Mouse (Mus musculus) G1E-ER4 (cell line): ENCODE results near the gene Ccdc125. TPM values are rescaled to one million over a fixed set of nuclear protein-coding genes. Genes with fewer than 3 reads are reported as not detected.

Experiments used
- GATA1 ChIP-seq: IDR thresholded peaks from one replicate; pipeline ENCODE4 v1.8.0; 2012; ENCODE audit warnings: low read length, inconsistent platforms
- polyA plus RNA-seq: library from polyadenylated mRNA; stranded (reverse); fragments of >175 nt; gene quantifications from 2 replicates; pipeline ENCODE4 v1.2.3, GENCODE M21; 2012

The Ccdc125 gene
- polyA plus RNA-seq, 1 experiment: not detected

- TF ChIP-seq GATA1: no peak
These were observed 14.8 kb downstream of the Ccdc125 start for GRCm38 (mm10) chr13:100684355-100684754.

- no peak for TF ChIP-seq GATA1
These were observed 18.0 kb downstream of the Ccdc125 start for GRCm38 (mm10) chr13:100687513-100687912.

GRCm38 (mm10) chr13:100697541-100697940 lies 28.0 kb downstream of the Ccdc125 start:
- TF ChIP-seq GATA1: no peak

DNA sequence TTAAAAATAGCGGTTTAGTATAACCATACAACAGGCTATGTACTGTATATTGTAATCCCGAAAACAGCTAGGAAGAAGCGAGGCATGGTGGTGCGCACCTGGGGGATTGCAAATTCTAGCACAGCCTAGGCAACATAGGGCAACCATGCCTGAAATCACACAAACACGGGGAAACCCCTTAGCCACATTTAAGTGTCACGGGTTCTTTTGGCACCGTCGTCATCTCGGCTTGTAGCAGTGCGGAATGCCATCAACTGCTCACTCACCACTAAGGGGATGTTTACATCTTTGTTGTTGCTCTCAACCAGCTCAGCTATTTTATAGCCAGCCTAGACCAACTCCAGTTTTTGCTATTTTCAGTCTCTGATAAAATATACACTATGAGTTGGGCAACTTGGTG lies 29.3 kb downstream of the Ccdc125 start:
- no peak for TF ChIP-seq GATA1

DNA sequence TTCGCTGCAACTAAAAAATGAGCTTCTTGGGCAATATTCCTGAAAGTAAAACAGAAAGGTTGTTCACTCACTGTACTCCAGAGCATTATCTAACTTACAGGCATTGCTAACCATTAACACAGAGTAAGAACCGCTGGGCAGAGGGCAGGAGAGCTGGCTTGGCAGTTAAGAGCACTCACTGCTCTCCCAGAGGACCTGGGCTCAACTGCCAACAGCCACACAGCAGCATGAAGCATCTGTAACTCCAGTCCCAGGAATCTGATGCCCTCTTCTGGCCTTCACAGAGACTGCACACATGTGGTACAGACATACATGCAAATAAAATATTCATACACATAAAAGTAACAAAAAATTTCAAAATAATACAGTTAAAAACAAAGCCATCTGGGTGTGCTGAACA lies 34.0 kb downstream of the Ccdc125 start:
- TF ChIP-seq GATA1: no peak

DNA sequence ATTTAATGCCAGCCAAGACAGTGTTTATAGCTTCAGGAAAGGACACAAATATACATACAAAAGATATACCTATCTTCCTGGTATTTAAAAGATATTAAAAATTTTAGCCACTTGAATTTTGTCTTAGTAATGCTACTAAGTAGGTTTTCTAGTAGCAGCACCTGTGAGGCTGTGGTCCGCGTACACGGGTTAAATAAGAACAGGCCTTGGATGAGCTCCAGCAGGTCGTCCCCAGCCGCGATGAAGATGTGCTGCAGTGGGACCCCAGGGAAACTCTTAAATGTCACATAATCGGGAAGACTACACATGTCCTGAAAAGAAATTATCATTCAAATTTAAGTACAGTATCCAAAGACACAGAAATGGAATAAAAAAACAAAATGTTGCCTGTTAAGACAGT lies 36.7 kb downstream of the Ccdc125 start:
- TF ChIP-seq GATA1: no peak

- no peak for TF ChIP-seq GATA1
These were observed 46.0 kb downstream of the Ccdc125 start for GRCm38 (mm10) chr13:100715467-100715866.

- no peak for TF ChIP-seq GATA1
These were observed 52.1 kb downstream of the Ccdc125 start for GRCm38 (mm10) chr13:100721656-100722055.

DNA sequence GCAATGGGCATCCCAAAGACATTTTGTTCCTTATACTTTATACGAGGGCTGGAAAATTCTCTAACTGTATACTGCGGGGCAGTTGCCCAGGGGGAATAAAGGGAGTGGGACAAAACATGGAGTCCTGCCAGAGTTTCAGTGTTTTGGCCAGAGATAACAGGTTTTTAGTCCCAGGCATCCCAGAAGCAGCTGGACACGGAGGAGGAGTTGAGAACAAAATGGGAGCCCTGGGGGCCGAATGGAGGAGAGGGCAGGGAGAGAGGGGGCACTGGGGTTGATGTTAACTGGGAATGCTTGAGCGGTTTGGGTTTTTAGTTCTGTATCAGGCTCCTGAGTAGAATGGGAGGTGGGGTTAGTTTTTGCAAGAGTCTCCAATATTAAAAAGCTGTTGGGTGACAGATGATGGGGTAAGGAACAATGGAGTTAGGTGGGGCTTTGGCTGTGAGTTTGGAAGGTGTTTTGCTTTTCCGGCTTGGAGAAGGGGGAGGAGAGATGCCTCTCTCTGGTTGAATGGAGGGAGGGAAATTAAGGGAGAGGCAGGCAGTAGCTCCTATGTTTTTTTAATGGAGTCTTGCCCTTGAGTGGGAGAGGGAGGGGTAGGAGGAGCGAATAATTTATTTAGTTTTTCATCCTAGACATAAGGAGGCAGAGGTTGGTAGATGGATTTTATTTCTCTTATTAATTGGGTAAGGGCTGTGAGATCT lies 54.7 kb downstream of the Ccdc125 start:
- TF ChIP-seq GATA1: no peak

- TF ChIP-seq GATA1: no peak
These were observed 55.7 kb downstream of the Ccdc125 start for GRCm38 (mm10) chr13:100725194-100725593.

DNA sequence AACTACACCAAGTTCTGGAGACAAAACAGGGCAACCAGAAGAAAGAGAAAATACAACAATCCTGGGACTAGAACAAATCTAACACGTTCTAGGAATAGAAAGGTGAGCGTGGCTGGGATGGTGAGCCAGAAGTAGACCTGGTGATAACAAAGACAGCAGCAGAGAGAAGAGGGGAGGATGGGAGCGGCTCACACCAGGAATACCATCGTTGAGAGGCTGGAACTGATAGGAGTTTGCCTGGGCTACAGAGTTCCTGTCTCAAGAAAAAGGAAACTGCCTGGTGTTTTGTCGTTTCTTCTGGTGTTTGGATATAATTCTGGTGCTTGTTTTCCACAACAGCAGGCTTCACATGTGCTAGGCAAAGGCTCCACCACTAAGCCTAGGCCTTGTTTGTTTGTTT lies 58.6 kb downstream of the Ccdc125 start:
- no peak for TF ChIP-seq GATA1

DNA sequence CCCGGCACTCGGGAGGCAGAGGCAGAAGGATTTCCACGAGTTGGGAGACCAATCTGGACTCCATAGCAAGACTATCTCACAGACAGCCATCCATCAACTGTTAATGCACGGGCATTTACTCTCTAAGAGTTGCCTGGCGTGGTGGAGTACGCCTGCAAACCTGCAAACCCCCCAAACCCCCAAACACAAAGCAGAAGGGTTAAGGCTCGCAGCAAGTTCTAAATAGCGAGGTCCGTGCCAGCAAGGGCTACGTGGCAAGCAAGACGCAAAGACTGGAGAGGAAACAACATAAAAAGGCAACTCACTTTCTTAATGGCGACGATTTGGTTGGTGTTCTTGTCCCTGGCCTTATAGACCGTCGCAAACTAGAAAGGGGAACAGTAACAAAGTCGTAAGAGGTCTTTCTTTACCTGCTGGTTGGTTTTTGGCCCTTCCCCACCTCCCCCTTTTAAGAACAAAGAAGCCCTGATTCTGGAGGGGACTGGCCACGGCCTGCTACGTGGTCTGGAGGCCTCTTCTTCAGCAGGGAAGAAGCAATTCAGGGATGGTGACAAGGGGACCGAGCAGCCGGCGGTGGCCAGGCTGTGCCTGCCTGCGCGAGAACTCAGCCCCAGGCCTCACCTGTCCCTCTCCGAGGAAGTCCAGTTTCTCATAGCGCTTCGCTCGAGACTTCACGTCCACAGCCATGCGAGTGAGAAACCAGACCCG lies 60.8 kb downstream of the Ccdc125 start:
- no peak for TF ChIP-seq GATA1

DNA sequence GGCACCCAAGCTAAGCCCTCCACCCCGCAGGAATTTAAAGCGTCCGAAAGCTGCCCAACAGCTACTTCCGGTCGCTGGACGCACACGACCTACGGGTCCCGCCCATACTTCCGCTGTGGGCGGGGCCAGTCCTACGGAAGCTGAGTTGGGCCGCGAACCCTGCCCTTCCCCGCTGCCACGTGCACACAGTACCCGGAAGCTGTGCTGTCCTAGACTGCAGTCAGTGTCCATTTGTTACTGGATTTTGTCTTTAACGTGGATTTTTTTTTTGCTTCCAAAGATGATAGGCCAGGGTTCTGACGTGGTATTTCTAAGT lies 61.3 kb downstream of the Ccdc125 start, which contains the start of gene Cdk7:
Gene Cdk7 (minus strand): TSS at position 79 of the 316 bp plus-strand sequence.
- no peak for TF ChIP-seq GATA1

- no peak for TF ChIP-seq GATA1
These were observed 63.2 kb downstream of the Ccdc125 start for GRCm38 (mm10) chr13:100732756-100733155.

GRCm38 (mm10) chr13:100742831-100743230 lies 73.3 kb downstream of the Ccdc125 start:
- no peak for TF ChIP-seq GATA1

DNA sequence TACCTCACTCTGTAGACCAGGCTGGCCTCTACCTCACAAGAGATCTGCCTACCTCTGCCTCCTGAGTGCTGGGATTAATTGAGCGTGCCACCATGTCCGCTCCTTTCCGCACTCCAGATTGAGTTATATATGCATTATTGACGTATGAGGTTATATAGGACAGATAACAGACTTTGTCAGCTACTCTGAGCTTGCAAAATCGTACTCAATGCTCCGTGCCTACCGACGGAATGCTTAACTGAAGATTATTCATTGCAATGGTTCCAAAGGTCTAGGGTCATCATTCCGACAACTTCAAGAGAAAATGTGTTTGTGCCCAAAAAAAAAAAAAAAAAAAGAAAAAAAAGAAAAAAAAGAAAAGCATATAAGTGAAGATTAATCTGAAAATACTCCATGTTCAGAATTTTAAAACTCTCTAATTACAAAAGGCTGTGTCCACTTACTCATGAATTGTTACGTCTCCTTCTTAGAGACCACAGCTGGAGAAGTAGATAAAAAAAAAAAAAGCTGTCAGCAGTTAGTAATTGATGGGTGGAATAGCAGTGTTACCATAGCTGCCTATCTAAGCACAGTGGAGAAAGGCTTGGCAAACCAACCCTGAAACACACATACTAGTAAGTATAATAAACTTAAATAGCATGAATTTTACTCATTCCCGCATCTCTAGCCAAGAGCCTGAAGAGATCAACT lies 74.0 kb downstream of the Ccdc125 start:
- TF ChIP-seq GATA1: no peak
